Mouse (Mus musculus): ENCODE measurements around the gene Crebrf.

DNA sequence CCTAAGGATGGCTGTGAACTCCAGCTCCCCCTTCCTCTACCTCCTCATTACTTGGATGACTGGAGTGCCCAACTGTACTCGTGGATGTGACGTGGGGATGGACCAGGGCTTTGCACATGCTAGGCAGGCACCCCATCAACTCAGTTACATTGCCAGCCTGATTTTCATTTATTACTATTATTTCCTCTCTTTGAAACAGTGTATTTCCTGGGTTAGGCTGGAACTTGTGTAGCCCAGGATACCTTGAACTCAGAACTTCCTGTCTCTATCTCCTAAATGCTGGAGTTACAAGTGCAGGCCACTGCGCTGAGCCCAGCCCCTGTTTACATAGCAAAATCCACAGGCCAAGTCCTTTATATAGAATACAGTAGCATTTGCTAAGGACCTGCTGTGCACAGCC is 87.4 kb downstream of the Crebrf start:
- no peak for TF ChIP-seq POLR2A (IDR thresholded peaks at IDR 0.05; ENCODE audit: borderline replicate concordance, extremely low read depth, low read depth, low read length)
- no peak for TF ChIP-seq CTCF (IDR thresholded peaks at IDR 0.05; ENCODE audit: insufficient read depth, low read length)
